Mouse (Mus musculus): ENCODE measurements at regions not wholly inside any gene's neighbourhood (a gene's known extent, or its start where the extent isn't known, plus 50 kb on each side); places are given as distances from the start of the nearest gene placed in this dataset.

DNA sequence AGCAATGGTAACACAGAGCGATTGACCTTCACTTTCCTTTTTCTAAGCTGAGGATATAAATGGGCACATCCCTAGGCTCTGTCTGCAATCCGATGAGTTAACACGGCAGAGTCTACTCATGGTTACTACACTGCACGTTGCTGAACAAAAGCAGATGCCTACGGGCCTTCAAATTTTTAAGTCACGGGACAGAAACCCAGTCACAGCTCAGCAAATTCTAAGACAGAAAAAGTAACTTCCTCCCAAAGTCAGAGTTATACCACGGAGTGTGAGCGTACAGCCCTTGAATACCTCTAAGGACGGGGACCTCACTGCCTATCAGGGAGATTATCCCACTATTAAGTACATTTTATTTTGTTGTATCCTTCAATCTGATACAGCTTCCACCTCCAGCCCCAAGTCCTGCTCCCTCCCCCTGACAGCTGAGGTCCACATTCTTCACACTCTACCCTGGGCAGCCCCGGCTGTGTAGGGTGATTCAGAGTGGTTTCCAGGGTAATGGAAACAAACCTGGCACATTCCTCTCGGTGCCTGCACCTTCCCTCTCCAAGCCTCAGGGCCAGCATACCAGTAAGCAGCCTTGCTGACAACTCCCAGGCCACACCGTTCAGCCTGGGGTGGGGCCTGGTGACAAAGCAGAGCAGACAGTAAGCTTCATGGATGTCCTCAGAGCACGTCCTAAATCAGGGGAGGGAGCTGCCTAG is 90.2 kb upstream of the Zfp703 start:
- no peak for DNase-seq

DNA sequence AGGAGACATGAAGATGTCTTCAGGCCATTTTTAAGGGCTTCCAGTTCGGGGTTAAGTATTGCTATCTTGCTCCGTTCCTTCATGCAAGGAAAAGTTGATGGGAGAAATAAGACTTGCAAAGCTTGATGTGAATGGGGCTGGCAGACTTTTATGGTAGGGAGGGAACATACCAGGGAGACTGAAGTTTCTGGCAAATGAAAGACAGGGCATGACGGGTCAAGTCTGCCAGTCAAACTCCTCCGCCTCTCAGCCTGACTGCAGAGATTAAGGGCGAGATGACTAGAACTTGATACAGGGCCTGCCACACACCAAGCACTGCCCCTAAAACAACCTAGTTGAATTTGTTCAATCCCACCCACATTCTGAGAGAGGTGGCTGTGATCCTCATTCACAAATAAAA is 89.6 kb upstream of the Zfp703 start:
- no peak for DNase-seq

DNA sequence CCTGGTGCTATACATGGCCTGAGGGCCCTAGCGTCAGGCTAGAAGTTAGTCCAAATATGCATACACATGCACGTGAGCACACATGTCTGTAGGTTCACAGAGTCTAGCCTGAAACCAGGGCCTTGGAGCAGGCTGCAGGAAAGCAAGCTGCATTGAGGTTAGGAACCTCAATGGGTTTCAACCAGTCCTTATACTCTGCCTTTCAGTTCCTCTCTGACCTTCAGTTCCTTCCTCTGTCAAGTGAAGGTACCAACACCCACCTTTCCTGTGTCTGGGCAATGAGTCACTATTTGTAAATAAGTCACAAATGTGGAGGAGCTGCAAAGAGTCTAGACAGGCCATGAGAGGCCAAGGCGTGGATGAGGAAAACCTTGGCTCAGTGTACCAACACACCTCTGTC is 89.1 kb upstream of the Zfp703 start:
- DNase-seq, result no peak

DNA sequence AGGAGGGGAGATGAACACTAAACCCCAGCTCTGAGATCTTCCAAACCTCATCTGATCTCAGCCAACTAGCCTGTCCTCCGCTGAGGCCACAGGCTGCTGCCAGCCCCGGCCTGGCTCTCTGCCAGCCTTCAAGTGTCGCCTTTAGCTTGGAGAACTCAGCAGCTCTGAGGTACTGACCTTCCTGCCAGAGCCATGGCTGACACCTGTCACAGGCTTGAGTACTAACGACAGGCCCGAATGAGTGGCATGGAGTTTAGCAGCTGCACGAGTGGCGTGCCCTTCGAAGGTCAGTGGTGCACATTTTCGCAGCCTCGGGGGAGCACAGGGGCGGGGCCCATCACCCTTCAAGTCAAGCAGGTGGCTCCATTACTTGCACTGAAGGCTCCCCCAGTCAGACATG is 85.2 kb upstream of the Zfp703 start:
- DNase-seq, result no peak

DNA sequence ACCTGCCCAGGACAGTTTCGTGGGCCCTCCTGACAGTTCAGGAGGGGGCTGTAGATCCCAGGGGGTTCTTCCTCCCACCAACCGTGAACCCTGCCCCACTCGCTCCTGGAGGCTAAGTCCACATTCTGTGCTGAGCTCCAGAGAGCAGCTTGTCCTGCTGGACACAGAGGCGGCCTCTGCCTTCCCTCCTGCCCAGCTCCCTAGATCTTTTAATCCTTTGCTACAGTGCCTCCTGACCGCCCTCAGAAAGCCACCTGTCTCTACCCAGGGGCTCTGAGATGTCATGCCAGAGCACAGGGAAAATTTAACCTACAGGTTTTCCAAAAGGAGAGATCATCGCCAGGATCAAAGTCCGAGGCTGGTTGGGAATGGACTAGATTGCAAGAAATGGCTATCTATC is 84.7 kb upstream of the Zfp703 start:
- no peak for DNase-seq

GRCm38 (mm10) chr8:26895867-26896266 is 81.3 kb upstream of the Zfp703 start:
- no peak for DNase-seq

DNA sequence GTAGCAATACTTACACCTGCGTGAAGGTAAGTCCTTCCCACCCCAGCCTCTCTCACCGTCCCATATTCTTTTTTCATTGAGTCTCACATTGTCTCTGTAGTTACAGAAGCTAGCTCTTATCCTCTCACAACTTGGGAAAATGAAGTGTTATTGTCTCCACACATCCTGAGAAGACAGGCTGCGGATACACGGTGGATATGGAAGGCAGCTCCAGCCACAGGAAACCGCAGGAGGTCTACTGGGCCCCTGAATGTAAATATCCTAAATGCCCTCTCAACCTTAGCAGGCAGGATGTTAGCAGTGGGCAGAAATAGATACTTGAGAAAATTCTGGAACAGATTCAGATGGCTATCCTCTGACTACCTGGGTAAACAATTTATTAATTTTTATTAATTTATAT is 73.8 kb upstream of the Zfp703 start:
- DNase-seq, result no peak

DNA sequence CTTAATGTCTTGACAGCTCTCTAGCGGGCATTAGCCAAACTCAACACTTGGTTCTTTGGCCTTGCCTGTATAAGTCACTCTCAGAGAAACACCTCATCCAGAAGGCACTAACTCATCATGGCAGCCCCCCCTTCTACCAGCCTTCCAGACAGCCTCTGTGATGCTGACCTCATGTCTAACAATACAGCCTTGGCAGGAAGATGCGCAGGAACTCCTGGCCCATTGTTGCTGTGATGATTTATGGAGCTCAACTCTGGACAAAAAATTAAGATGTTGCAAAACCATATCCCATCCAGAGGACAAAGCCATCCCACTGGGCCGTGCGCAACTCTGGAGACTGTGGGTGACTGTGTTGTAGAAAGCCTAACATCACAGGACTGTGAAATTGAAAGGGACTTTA is 70.9 kb upstream of the Zfp703 start:
- no peak for DNase-seq

GRCm38 (mm10) chr8:26907347-26908170 is 69.6 kb upstream of the Zfp703 start:
- no peak for DNase-seq

GRCm38 (mm10) chr8:26910186-26910585 is 66.9 kb upstream of the Zfp703 start:
- DNase-seq, result no peak

DNA sequence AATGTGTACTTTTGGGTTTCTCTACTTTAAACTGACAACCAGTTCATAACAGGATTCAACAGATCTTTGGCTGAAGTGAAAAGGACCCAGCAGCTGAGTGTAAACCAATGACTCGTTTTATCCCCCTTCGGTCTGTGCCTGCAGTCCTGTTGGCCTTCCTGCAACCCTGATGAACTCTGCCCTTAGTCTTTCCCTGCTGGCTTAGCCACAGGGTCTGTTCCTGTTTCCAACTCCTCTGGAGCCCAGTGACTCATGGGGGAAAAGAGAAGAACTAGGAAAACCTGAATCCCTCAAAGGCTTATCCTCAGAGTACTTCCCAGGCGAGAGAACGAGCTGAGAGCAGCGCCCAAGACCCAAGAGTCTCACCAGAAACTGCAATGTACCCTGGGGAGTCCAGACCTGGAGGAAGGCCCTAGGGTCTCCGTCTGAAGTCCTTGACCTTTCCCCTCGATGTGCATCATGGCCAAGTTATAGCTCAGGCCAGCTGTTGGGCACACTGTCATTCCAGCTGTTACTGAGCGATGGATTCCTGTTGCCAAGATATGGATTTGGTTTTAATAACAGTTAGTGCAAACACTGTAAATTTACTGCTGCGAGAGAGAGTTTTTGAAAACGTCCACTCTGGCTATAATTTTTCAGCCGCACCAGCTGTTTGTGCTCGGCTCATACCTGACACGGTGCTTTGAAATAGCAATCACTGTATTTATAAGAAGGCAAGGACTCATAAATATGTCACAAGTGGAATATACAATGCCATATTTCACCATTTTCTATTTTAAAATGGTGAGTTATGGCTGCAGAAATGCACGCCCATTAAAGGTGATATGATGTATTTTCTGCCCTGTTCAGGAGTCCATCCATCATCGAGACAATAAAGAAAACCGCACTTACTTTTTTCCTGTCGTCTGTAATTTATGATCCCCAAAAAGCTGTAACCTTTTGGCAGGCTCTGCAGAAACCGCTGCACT is 63.3 kb upstream of the Zfp703 start:
- DNase-seq, result no peak

- DNase-seq, result peak; percentile 72
These were observed 61.4 kb upstream of the Zfp703 start for GRCm38 (mm10) chr8:26915731-26916130.

- DNase-seq, result no peak
These were observed 55.5 kb upstream of the Zfp703 start for GRCm38 (mm10) chr8:26921531-26922177.

- no peak for DNase-seq
These were observed 55.0 kb upstream of the Zfp703 start for GRCm38 (mm10) chr8:26922178-26922540.

DNA sequence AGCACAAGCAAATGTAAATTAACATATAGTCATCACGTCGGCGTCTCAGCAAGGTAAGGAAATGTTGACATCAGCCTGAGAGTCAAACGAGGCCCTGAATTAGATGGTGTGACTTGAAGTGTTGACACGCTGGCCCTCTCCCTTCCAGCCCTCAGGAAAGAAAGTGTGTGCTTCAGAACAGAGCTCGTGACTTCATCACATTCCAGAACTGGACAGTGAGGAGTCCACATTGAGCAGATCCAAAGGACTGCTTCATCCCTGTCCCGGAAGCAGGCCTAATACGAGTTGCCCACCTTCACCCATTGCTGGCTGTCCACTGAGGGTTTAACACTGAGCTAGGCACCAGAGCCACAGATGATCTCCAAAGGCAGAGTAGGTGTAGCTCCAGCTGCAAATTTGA is 54.0 kb upstream of the Zfp703 start:
- DNase-seq, result no peak

All from adrenal gland, adult 8-10 months (tissue).